Mouse (Mus musculus) left cerebral cortex, adult 18-20 months (tissue): ENCODE measurements around the gene Tapbp. TPM values are rescaled to one million over a fixed set of nuclear protein-coding genes. Genes with fewer than 3 reads are reported as not detected.
"Not testable (repeated sequence)": the region's sequence is repeated elsewhere in the genome, so short reads cannot be mapped to it uniquely, and the experiment has no call there.

ENCODE experiments used
- DNase-seq, 2 experiments: peaks; one replicate each; pipeline ENCODE4 v3.0.0; 2021 to 2022; ENCODE audit warnings: low spot score in 2 of 2, mixed read lengths in 1 of 2
- long read RNA-seq, 2 experiments: library from polyadenylated mRNA; stranded (forward); transcript quantifications; one replicate each; pipeline ENCODE4 v2.0.0; 2021
- total RNA-seq, 2 experiments: library from RNA; stranded (reverse); gene quantifications; 2 replicates each; pipeline ENCODE4 v1.2.3; 2021

Gene Tapbp
- total RNA-seq, result 10 to 100 TPM; 42.0 to 53.5 TPM
- long read RNA-seq, experiment 1, transcript Tapbp-201 (8 exons, 2,898 nt), result major isoform, 33 of 75 reads
- long read RNA-seq, experiment 1, transcript Tapbp-206 (8 exons, 2,589 nt), result minor isoform, 26 of 75 reads
- long read RNA-seq, experiment 1, partial matches to known transcripts, result 12 of 75 reads
- long read RNA-seq, experiment 1, other reads (novel, unspliced or antisense), result 3 of 75 reads
- long read RNA-seq, experiment 2, transcript Tapbp-206 (8 exons, 2,589 nt), result minor isoform, 13 of 44 reads
- long read RNA-seq, experiment 2, transcript Tapbp-201 (8 exons, 2,898 nt), result major isoform, 16 of 44 reads
- long read RNA-seq, experiment 2, partial matches to known transcripts, result 11 of 44 reads
- long read RNA-seq, experiment 2, other reads (novel, unspliced or antisense), result 4 of 44 reads

- DNase-seq, result peak; percentile 95 to 97
Measured at GRCm38 (mm10) chr17:33915671-33916250, at the start of gene Tapbp, which contains the start of gene Zbtb22. Tapbp (plus strand) TSS chr17:33915899. Zbtb22 (plus strand) TSS chr17:33915904.

- not testable (repeated sequence) for DNase-seq
Measured at GRCm38 (mm10) chr17:33873537-33873936, 42.2 kb upstream of the Tapbp start, which contains the start of gene Gm7029. Gm7029 (plus strand) TSS chr17:33873837.

GRCm38 (mm10) chr17:33874411-33874810, 41.3 kb upstream of the Tapbp start:
- no peak for DNase-seq

GRCm38 (mm10) chr17:33875797-33876196, 39.9 kb upstream of the Tapbp start:
- DNase-seq, result peak in 1 of 2 experiments; percentile 7

GRCm38 (mm10) chr17:33884320-33884719, 31.4 kb upstream of the Tapbp start:
- DNase-seq, result not testable (repeated sequence)

GRCm38 (mm10) chr17:33887802-33888201, 27.9 kb upstream of the Tapbp start:
- not testable (repeated sequence) for DNase-seq

- not testable (repeated sequence) for DNase-seq
Measured at GRCm38 (mm10) chr17:33888230-33888629, 27.5 kb upstream of the Tapbp start.

GRCm38 (mm10) chr17:33889941-33890532, 25.7 kb upstream of the Tapbp start:
- DNase-seq, result not testable (repeated sequence)

GRCm38 (mm10) chr17:33890533-33891059, 25.1 kb upstream of the Tapbp start, which contains the start of gene Kifc1:
Kifc1 (minus strand) TSS chr17:33890661.
- DNase-seq, result peak; percentile 99

- DNase-seq, result no peak
Measured at GRCm38 (mm10) chr17:33891357-33891756, 24.3 kb upstream of the Tapbp start.

- DNase-seq, result not testable (repeated sequence)
Measured at GRCm38 (mm10) chr17:33891892-33892291, 23.8 kb upstream of the Tapbp start.

GRCm38 (mm10) chr17:33892429-33892828, 23.3 kb upstream of the Tapbp start:
- DNase-seq, result no peak

- DNase-seq, result not testable (repeated sequence)
Measured at GRCm38 (mm10) chr17:33893011-33893410, 22.7 kb upstream of the Tapbp start.

GRCm38 (mm10) chr17:33897114-33897794, 18.4 kb upstream of the Tapbp start:
- DNase-seq, result no peak

GRCm38 (mm10) chr17:33898193-33898592, 17.5 kb upstream of the Tapbp start:
- DNase-seq, result not testable (repeated sequence)

GRCm38 (mm10) chr17:33899642-33900041, 16.1 kb upstream of the Tapbp start:
- no peak for DNase-seq

- no peak for DNase-seq
Measured at GRCm38 (mm10) chr17:33900281-33900988, 15.3 kb upstream of the Tapbp start.

GRCm38 (mm10) chr17:33900989-33901314, 14.7 kb upstream of the Tapbp start:
- no peak for DNase-seq

GRCm38 (mm10) chr17:33901653-33902052, 14.0 kb upstream of the Tapbp start:
- no peak for DNase-seq

GRCm38 (mm10) chr17:33902079-33902478, 13.6 kb upstream of the Tapbp start:
- DNase-seq, result no peak
